Comparison of ENCODE assay signal across 8 mouse cellular contexts in genomic region chr4:135433086-135433442, GRCm38 (mm10). TPM values are rescaled to one million over a fixed set of nuclear protein-coding genes. Genes with fewer than 3 reads are reported as not detected.
A peak's percentile ranks its signal among the peaks of the same experiment; 100 is the strongest.
DNase-seq lines count a peak whose midpoint lies in the region; ATAC-seq and TF ChIP-seq lines count a peak whose summit lies in the region.

No protein-coding gene starts in this region.

- dilution Hi-C loops in CH12.LX (cut with MboI; ENCODE audit: extremely low pct_ligation_motif_present, extremely low pct_unique_long_range_greater_than_20kb, low sequenced_read_pairs), result no loop called here

- peak overlapping the region; percentile 73 for H3K9ac ChIP-seq in heart, embryonic 11.5 days (ENCODE audit: low read depth, low read length)
- H3K9ac ChIP-seq in CH12.LX (ENCODE audit: insufficient read depth, low read depth), result peak overlapping the region; percentile 44
- peak overlapping the region; percentile 81 for H3K9ac ChIP-seq in hindbrain, postnatal 0 days (replicated peaks; ENCODE audit: low read length)

- no peak for TF ChIP-seq POLR2A in CH12.LX (IDR thresholded peaks at IDR 0.05; ENCODE audit: low read depth, low read length)
- TF ChIP-seq POLR2A in myocyte (IDR thresholded peaks at IDR 0.05; ENCODE audit: insufficient read length, low read depth), result no peak

- TF ChIP-seq CTCF in CH12.LX (conservative IDR thresholded peaks at IDR 0.05 in 1 of 2, IDR thresholded peaks at IDR 0.05 in 1 of 2; ENCODE audit: low read depth in 2 of 2, low read length in 2 of 2), result no peak
- no peak for TF ChIP-seq CTCF in hindbrain, postnatal 0 days (IDR thresholded peaks at IDR 0.05; ENCODE audit: low read depth)

- no peak overlapping the region for H3K27ac ChIP-seq in heart, embryonic 11.5 days (ENCODE audit: low read depth, low read length)
- no peak overlapping the region for H3K27ac ChIP-seq in CH12.LX (ENCODE audit: insufficient read depth, low read depth)
- H3K27ac ChIP-seq in hindbrain, postnatal 0 days, result peak overlapping the region; percentile 70; the same call in 1 of the 2 replicates

- in situ Hi-C loops in CH12.LX (cut with MboI; ENCODE audit: low pct_ligation_motif_present, low pct_unique_long_range_greater_than_20kb, low sequenced_read_pairs), result no loop called here

- H3K9me3 ChIP-seq in heart, embryonic 11.5 days (replicated peaks; ENCODE audit: control insufficient read depth, low read length), result no peaks in the 10 kb centered on the region
- no peaks in the 10 kb centered on the region for H3K9me3 ChIP-seq in CH12.LX (replicated peaks; ENCODE audit: low read length)
- H3K9me3 ChIP-seq in hindbrain, postnatal 0 days (ENCODE audit: low read length), result no peaks in the 10 kb centered on the region

- H3K27me3 ChIP-seq in heart, embryonic 11.5 days (ENCODE audit: control insufficient read depth, insufficient read depth, low read length), result no peaks in the 10 kb centered on the region
- H3K27me3 ChIP-seq in CH12.LX (replicated peaks) (peaks cover 3% of the 10 kb centered on the region), myocyte (ENCODE audit: control insufficient read depth, insufficient read depth, insufficient read length) (no peaks in the 10 kb centered on the region)
- H3K27me3 ChIP-seq in hindbrain, postnatal 0 days (ENCODE audit: insufficient read depth, low read length), result no peaks in the 10 kb centered on the region

- no peak for TF ChIP-seq EP300 in CH12.LX (IDR thresholded peaks at IDR 0.05; ENCODE audit: low read length)

- H3ac ChIP-seq in myocyte (ENCODE audit: control insufficient read depth, insufficient read length), result peak overlapping the region; percentile 53

- intact Hi-C loops in heart, postnatal 14 days (cut with DNase I), result loop anchor here (10.0 kb wide), 1 partner anchor 62 kb away; the partner anchor contains the start of genes Nipal3 and Stpg1

- DNase-seq in heart, postnatal 14 days, result no peak
- DNase-seq in CH12.LX (ENCODE audit: extremely low read depth) (no peak), adipocyte (ENCODE audit: low spot score) (no peak)
- peak; percentile 24 for DNase-seq in cerebellum, postnatal 36 days
- peak; percentile 40 for DNase-seq in hindbrain, postnatal 0 days (ENCODE audit: low spot score)
- DNase-seq in layer of hippocampus, postnatal 25 days (ENCODE audit: extremely low spot score in 1 of 2, low spot score in 1 of 2), result no peak

- H3K79me2 ChIP-seq in CH12.LX (replicated peaks; ENCODE audit: control insufficient read depth, extremely low read depth, insufficient read depth, poor library complexity, severe bottlenecking), result no peaks in the 10 kb centered on the region
- H3K79me2 ChIP-seq in myocyte (ENCODE audit: control insufficient read depth, insufficient read depth), result no peaks in the 10 kb centered on the region

- no peaks in the 10 kb centered on the region for H3K36me3 ChIP-seq in heart, embryonic 11.5 days (ENCODE audit: control insufficient read depth, insufficient read depth, low read length)
- no peaks in the 10 kb centered on the region for H3K36me3 ChIP-seq in CH12.LX (replicated peaks in 1 of 2; ENCODE audit: control insufficient read depth in 1 of 2, insufficient read depth in 1 of 2, low read length in 1 of 2)
- no peaks in the 10 kb centered on the region for H3K36me3 ChIP-seq in hindbrain, postnatal 0 days (ENCODE audit: insufficient read depth, low read length)
- no peaks in the 10 kb centered on the region for H3K36me3 ChIP-seq in myocyte (ENCODE audit: control insufficient read depth, insufficient read depth)

- H3K4me1 ChIP-seq in heart, embryonic 11.5 days (ENCODE audit: control insufficient read depth, insufficient read depth, low read length), result no peaks in the 10 kb centered on the region; the same call in 1 of the 2 replicates
- H3K4me1 ChIP-seq in CH12.LX (ENCODE audit: control insufficient read depth in 1 of 2, insufficient read depth in 2 of 2), result peaks cover 0 to 28% of the 10 kb centered on the region in 2 experiments; a peak in 2 of 4 replicates
- no peaks in the 10 kb centered on the region for H3K4me1 ChIP-seq in hindbrain, postnatal 0 days (ENCODE audit: insufficient read depth, low read length)

- WGBS in heart, embryonic 11.5 days (ENCODE audit: insufficient replicate concordance), result 11% methylated on average over 10 of the region's 10 CpGs
- WGBS in hindbrain, postnatal 0 days, result 3% methylated on average over 10 of the region's 10 CpGs

- ATAC-seq in heart, embryonic 11.5 days (replicated peaks; ENCODE audit: insufficient number of reproducible peaks, low FRiP score, low TSS enrichment), result no peak
- ATAC-seq in hindbrain, postnatal 0 days, result no peak

- TF ChIP-seq RAD21 in CH12.LX (IDR thresholded peaks at IDR 0.05; ENCODE audit: low read depth, low read length), result no peak

- H3K4me3 ChIP-seq in heart, embryonic 11.5 days (ENCODE audit: low read depth, low read length), result peak overlapping the region; percentile 67
- H3K4me3 ChIP-seq in CH12.LX (replicated peaks in 1 of 3; ENCODE audit: low read depth in 2 of 3, low read length in 2 of 3, poor library complexity in 1 of 3) (peak overlapping the region; percentile 60 to 67 (median 64)), myocyte (peak overlapping the region; percentile 32)
- H3K4me3 ChIP-seq in hindbrain, postnatal 0 days (ENCODE audit: low read length), result peak overlapping the region; percentile 66

- H3K4me2 ChIP-seq in heart, embryonic 11.5 days, result peak overlapping the region; percentile 90
- H3K4me2 ChIP-seq in CH12.LX (ENCODE audit: insufficient read depth, low read depth, poor library complexity, severe bottlenecking) (peak overlapping the region; percentile 41; the same call in 1 of the 2 replicates), myocyte (ENCODE audit: low read depth) (peak overlapping the region; percentile 74)
- H3K4me2 ChIP-seq in hindbrain, postnatal 0 days (ENCODE audit: low read depth, low read length), result peak overlapping the region; percentile 95

TF ChIP-seq in CH12.LX, 34 proteins besides CTCF, POLR2A, EP300 and RAD21:
- TF ChIP-seq NRF1 (IDR thresholded peaks at IDR 0.05; ENCODE audit: low read depth, low read length) (no peak), MEF2A (IDR thresholded peaks at IDR 0.05; ENCODE audit: borderline replicate concordance, low read depth, low read length) (no peak), USF2 (conservative IDR thresholded peaks at IDR 0.05; ENCODE audit: low read depth, low read length) (no peak)
TF ChIP-seq in CH12.LX: peak in this region for 0.

TF ChIP-seq in myocyte, 11 proteins besides CTCF, POLR2A, EP300 and RAD21:
- TF ChIP-seq CEBPB (IDR thresholded peaks at IDR 0.05; ENCODE audit: insufficient read depth, poor library complexity, severe bottlenecking) (no peak), SRF (IDR thresholded peaks at IDR 0.05; ENCODE audit: control insufficient read depth, insufficient read length, low read depth) (no peak), MYOG (IDR thresholded peaks at IDR 0.05; ENCODE audit: control insufficient read depth in 1 of 3, insufficient read depth in 1 of 3, insufficient read length in 2 of 3, low read depth in 2 of 3) (no peak), E2F4 (IDR thresholded peaks at IDR 0.05; ENCODE audit: insufficient read depth) (no peak)
TF ChIP-seq in myocyte: peak in this region for 0.

RNA-seq across cellular contexts. Expression of gene Rcan3, which starts 0.6 kb away (rescaled TPM):
- 10.1 and 10.4 TPM in 2 replicates for polyA plus RNA-seq in heart, embryonic 11.5 days (2014; fragmentation: Nextera tagmentation; extraction: Ambion mirVana)
- 10 to 100 TPM; 11.2 to 14.4 TPM for total RNA-seq in heart, postnatal 14 days (2021)
- 4.2 and 4.9 TPM in 2 replicates for total RNA-seq in CH12.LX (2012; rRNA removed)
- total RNA-seq in CH12.LX (2014; rRNA removed), result 2.0 and 3.0 TPM in 2 replicates
- 2.3 and 2.5 TPM in 2 replicates for polyA plus RNA-seq in CH12.LX (2012; ENCODE audit: insufficient read length, low read depth)
- total RNA-seq in hindbrain, postnatal 0 days (2014; rRNA removed), result 81.3 and 82.1 TPM in 2 replicates
- polyA plus RNA-seq in hindbrain, postnatal 0 days (2015; fragmentation: Nextera tagmentation; extraction: Ambion mirVana), result 56.3 and 58.4 TPM in 2 replicates
- 9.2 TPM for polyA plus RNA-seq in myocyte (2012; fragmentation: generic; extraction: Trizol)
- total RNA-seq in layer of hippocampus, postnatal 25 days (2021), result 10 to 100 TPM; 27.8 to 29.7 TPM

RNA-seq across cellular contexts. Expression of gene Ncmap, which starts 35.0 kb away (rescaled TPM):
- polyA plus RNA-seq in heart, embryonic 11.5 days (2014; fragmentation: Nextera tagmentation; extraction: Ambion mirVana), result 0.87 and 1.5 TPM in 2 replicates
- under 1 TPM in 1 of 2 experiments, not detected in 1; 0.60 TPM for total RNA-seq in heart, postnatal 14 days (2021)
- total RNA-seq in CH12.LX (2012; rRNA removed), result not detected in 2 replicates
- total RNA-seq in CH12.LX (2014; rRNA removed), result not detected in 2 replicates
- polyA plus RNA-seq in CH12.LX (2012; ENCODE audit: insufficient read length, low read depth), result not detected in 2 replicates
- 0.75 and 6.9 TPM in 2 replicates for total RNA-seq in hindbrain, postnatal 0 days (2014; rRNA removed)
- 1.5 and 2.1 TPM in 2 replicates for polyA plus RNA-seq in hindbrain, postnatal 0 days (2015; fragmentation: Nextera tagmentation; extraction: Ambion mirVana)
- 0.04 TPM for polyA plus RNA-seq in myocyte (2012; fragmentation: generic; extraction: Trizol)
- total RNA-seq in layer of hippocampus, postnatal 25 days (2021), result under 1 TPM in 1 of 2 experiments, not detected in 1; 0.54 TPM

Comparison
In these comparisons a context has a peak if more than half of its experiments do, and no peak if none do; other contexts are left out.
1. H3K4me2 ChIP-seq: peak in every context shown above with its lines; median percentile 95 in hindbrain, postnatal 0 days; 90 in heart, embryonic 11.5 days; 74 in myocyte; 41 in CH12.LX.
2. DNase-seq: peak in cerebellum, postnatal 36 days (2 of 2) and hindbrain, postnatal 0 days (single experiment); none in heart, postnatal 14 days (0 of 2), CH12.LX (single experiment), adipocyte (single experiment) and layer of hippocampus, postnatal 25 days (0 of 2).
3. Peak in every context shown above with its lines, with median percentiles within 50 percentile points of each other: H3K4me3 ChIP-seq and H3K9ac ChIP-seq.